Mouse (Mus musculus): ENCODE measurements around the gene Gm4131. TPM values are rescaled to one million over a fixed set of nuclear protein-coding genes. Genes with fewer than 3 reads are reported as not detected.

Gm4131 gene
- total RNA-seq, 2 experiments from 2014 or later: not detected

GRCm38 (mm10) chr14:62553786-62554185, 12.9 kb downstream of the Gm4131 start:
- ATAC-seq (replicated peaks; ENCODE audit: low FRiP score, low TSS enrichment, poor library complexity, severe bottlenecking): no peak

GRCm38 (mm10) chr14:62552771-62553170, 13.9 kb downstream of the Gm4131 start:
- ATAC-seq (replicated peaks; ENCODE audit: low FRiP score, low TSS enrichment, poor library complexity, severe bottlenecking): no peak

GRCm38 (mm10) chr14:62550121-62550520, 16.6 kb downstream of the Gm4131 start:
- no peak for ATAC-seq (replicated peaks; ENCODE audit: low FRiP score, low TSS enrichment, poor library complexity, severe bottlenecking)

GRCm38 (mm10) chr14:62546746-62547145, 20.0 kb downstream of the Gm4131 start:
- no peak for ATAC-seq (replicated peaks; ENCODE audit: low FRiP score, low TSS enrichment, poor library complexity, severe bottlenecking)

- no peak for ATAC-seq (replicated peaks; ENCODE audit: low FRiP score, low TSS enrichment, poor library complexity, severe bottlenecking)
Observed at GRCm38 (mm10) chr14:62546296-62546695, 20.4 kb downstream of the Gm4131 start.

GRCm38 (mm10) chr14:62541751-62542150, 25.0 kb downstream of the Gm4131 start:
- ATAC-seq (replicated peaks; ENCODE audit: low FRiP score, low TSS enrichment, poor library complexity, severe bottlenecking): no peak

GRCm38 (mm10) chr14:62539834-62540233, 26.9 kb downstream of the Gm4131 start:
- no peak for ATAC-seq (replicated peaks; ENCODE audit: low FRiP score, low TSS enrichment, poor library complexity, severe bottlenecking)

- ATAC-seq (replicated peaks; ENCODE audit: low FRiP score, low TSS enrichment, poor library complexity, severe bottlenecking): no peak
Observed at GRCm38 (mm10) chr14:62536988-62537387, 29.7 kb downstream of the Gm4131 start.

GRCm38 (mm10) chr14:62536127-62536526, 30.6 kb downstream of the Gm4131 start:
- ATAC-seq (replicated peaks; ENCODE audit: low FRiP score, low TSS enrichment, poor library complexity, severe bottlenecking): no peak

GRCm38 (mm10) chr14:62530951-62531350, 35.8 kb downstream of the Gm4131 start:
- ATAC-seq (replicated peaks; ENCODE audit: low FRiP score, low TSS enrichment, poor library complexity, severe bottlenecking): no peak

GRCm38 (mm10) chr14:62512845-62513244, 53.9 kb downstream of the Gm4131 start:
- ATAC-seq (replicated peaks; ENCODE audit: low FRiP score, low TSS enrichment, poor library complexity, severe bottlenecking): no peak

GRCm38 (mm10) chr14:62509350-62509749, 57.4 kb downstream of the Gm4131 start:
- ATAC-seq (replicated peaks; ENCODE audit: low FRiP score, low TSS enrichment, poor library complexity, severe bottlenecking): no peak

- ATAC-seq (replicated peaks; ENCODE audit: low FRiP score, low TSS enrichment, poor library complexity, severe bottlenecking): no peak
Observed at GRCm38 (mm10) chr14:62506261-62506660, 60.5 kb downstream of the Gm4131 start.

- no peak for ATAC-seq (replicated peaks; ENCODE audit: low FRiP score, low TSS enrichment, poor library complexity, severe bottlenecking)
Observed at GRCm38 (mm10) chr14:62497391-62497790, 69.3 kb downstream of the Gm4131 start.

GRCm38 (mm10) chr14:62496501-62496900, 70.2 kb downstream of the Gm4131 start:
- no peak for ATAC-seq (replicated peaks; ENCODE audit: low FRiP score, low TSS enrichment, poor library complexity, severe bottlenecking)

GRCm38 (mm10) chr14:62493456-62493855, 73.3 kb downstream of the Gm4131 start:
- no peak for ATAC-seq (replicated peaks; ENCODE audit: low FRiP score, low TSS enrichment, poor library complexity, severe bottlenecking)

GRCm38 (mm10) chr14:62492196-62492850, 74.4 kb downstream of the Gm4131 start:
- ATAC-seq (replicated peaks; ENCODE audit: low FRiP score, low TSS enrichment, poor library complexity, severe bottlenecking): peak; percentile 98

- no peak for ATAC-seq (replicated peaks; ENCODE audit: low FRiP score, low TSS enrichment, poor library complexity, severe bottlenecking)
Observed at GRCm38 (mm10) chr14:62488270-62488669, 78.5 kb downstream of the Gm4131 start.

- ATAC-seq (replicated peaks; ENCODE audit: low FRiP score, low TSS enrichment, poor library complexity, severe bottlenecking): no peak
Observed at GRCm38 (mm10) chr14:62481381-62481780, 85.3 kb downstream of the Gm4131 start.

- no peak for ATAC-seq (replicated peaks; ENCODE audit: low FRiP score, low TSS enrichment, poor library complexity, severe bottlenecking)
Observed at GRCm38 (mm10) chr14:62479395-62479794, 87.3 kb downstream of the Gm4131 start.

- no peak for ATAC-seq (replicated peaks; ENCODE audit: low FRiP score, low TSS enrichment, poor library complexity, severe bottlenecking)
Observed at GRCm38 (mm10) chr14:62474481-62474880, 92.2 kb downstream of the Gm4131 start.

GRCm38 (mm10) chr14:62472061-62472460, 94.7 kb downstream of the Gm4131 start:
- ATAC-seq (replicated peaks; ENCODE audit: low FRiP score, low TSS enrichment, poor library complexity, severe bottlenecking): no peak
